Mouse (Mus musculus) heart, embryonic 14.5 days (tissue): ENCODE measurements around the gene Mob1b. TPM values are rescaled to one million over a fixed set of nuclear protein-coding genes. Genes with fewer than 3 reads are reported as not detected.

Source experiments
- ATAC-seq: fragments of 200-750 bp; cut with Nextera tagmentation; 2 replicates; pipeline ENCODE4 v1.8.0; 2017; ENCODE audit warnings: low read depth, moderate TSS enrichment; ENCODE audit not compliant: insufficient number of reproducible peaks, insufficient read depth, low FRiP score
- H3K27ac ChIP-seq, 2 experiments: fragments of 200-500 bp in 1 of 2; fragments of 300-500 bp in 1 of 2; sonication (generic) in 1 of 2; replicated peaks in 1 of 2; 2 replicates each; pipeline ENCODE4 v1.5.1; 2012 to 2014; ENCODE audit warnings: low read depth in 2 of 2, low read length in 2 of 2, control low read depth in 1 of 2, mild to moderate bottlenecking in 1 of 2, mixed read lengths in 1 of 2; ENCODE audit not compliant: control insufficient read depth in 1 of 2, insufficient read depth in 1 of 2
- H3K27me3 ChIP-seq: fragments of 300-500 bp; sonication (generic); 2 replicates; pipeline ENCODE4 v1.6.1; 2014; ENCODE audit warnings: mild to moderate bottlenecking, low read length, control low read depth; ENCODE audit not compliant: control insufficient read depth, insufficient read depth
- H3K36me3 ChIP-seq: fragments of 300-500 bp; sonication (generic); 2 replicates; pipeline ENCODE4 v1.6.1; 2014; ENCODE audit warnings: mild to moderate bottlenecking, control low read depth, low read length, mixed read lengths; ENCODE audit not compliant: control insufficient read depth, insufficient read depth
- H3K4me1 ChIP-seq, 2 experiments: fragments of 200-500 bp in 1 of 2; fragments of 300-500 bp in 1 of 2; sonication (generic) in 1 of 2; 2 replicates each; pipeline ENCODE4 v1.6.1; 2012 to 2014; ENCODE audit warnings: low read length in 2 of 2, control low read depth in 1 of 2, mixed read lengths in 1 of 2; ENCODE audit not compliant: control insufficient read depth in 2 of 2, insufficient read depth in 2 of 2
- H3K4me2 ChIP-seq: fragments of 300-500 bp; sonication (generic); 2 replicates; pipeline ENCODE4 v1.6.1; 2014; ENCODE audit warnings: mild to moderate bottlenecking, low read length
- H3K4me3 ChIP-seq, 2 experiments: fragments of 200-500 bp in 1 of 2; fragments of 300-500 bp in 1 of 2; sonication (generic) in 1 of 2; 2 replicates each; pipeline ENCODE4 v1.5.1; 2012 to 2014; ENCODE audit warnings: low read length in 2 of 2, mild to moderate bottlenecking in 2 of 2, control low read depth in 1 of 2, low read depth in 1 of 2, moderate library complexity in 1 of 2; ENCODE audit not compliant: control insufficient read depth in 1 of 2, insufficient read depth in 1 of 2
- H3K9ac ChIP-seq: fragments of 300-500 bp; sonication (generic); 2 replicates; pipeline ENCODE4 v1.6.1; 2014; ENCODE audit warnings: mild to moderate bottlenecking, low read length
- H3K9me3 ChIP-seq: fragments of 300-500 bp; sonication (generic); 2 replicates; pipeline ENCODE4 v1.6.1; 2016; ENCODE audit warnings: low read length, control low read depth; ENCODE audit not compliant: control insufficient read depth
- WGBS: fragments of 180-500 bp; shearing (Covaris S2); extraction: QIAGEN DNeasy Blood & Tissue Kit; methylation state at CpG from one replicate; pipeline ENCODE4 v1.1.7; 2014; 5-methylcytosine and 5-hydroxymethylcytosine counted together
- polyA plus RNA-seq: library from polyadenylated mRNA; unstranded; fragments of >200 nt; fragmentation: Nextera tagmentation; extraction: Ambion mirVana; gene quantifications from 2 replicates; pipeline ENCODE4 v1.2.1, GENCODE M21; 2014

Gene Mob1b
- polyA plus RNA-seq, 1 experiment from 2014 or later, result 31.0 TPM

DNA sequence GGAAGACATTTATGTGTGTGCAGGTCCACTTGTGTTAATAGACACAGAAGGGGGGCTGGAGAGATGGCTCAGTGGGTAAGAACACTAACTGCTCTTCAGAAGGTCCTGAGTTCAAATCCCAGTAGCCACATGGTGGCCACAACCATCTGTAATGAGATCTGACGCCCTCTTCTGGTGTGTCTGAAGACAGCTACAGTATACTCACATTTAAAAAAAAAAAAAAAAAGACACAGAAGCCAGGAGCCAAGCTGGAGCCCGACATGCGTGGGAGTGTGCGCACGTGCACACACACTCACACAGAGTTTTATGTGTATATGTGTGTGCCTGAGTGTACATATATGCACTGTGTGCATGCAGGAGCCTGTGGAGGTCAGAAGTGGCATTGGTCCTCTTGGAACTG lies 42.0 kb downstream of the Mob1b start:
- no peak overlapping the region for H3K27ac ChIP-seq
- H3K27me3 ChIP-seq, result no peaks in the 10 kb centered on the region
- H3K4me2 ChIP-seq, result no peak overlapping the region
- no peak for ATAC-seq
- H3K36me3 ChIP-seq, result peaks cover 17% of the 10 kb centered on the region
- H3K9ac ChIP-seq, result no peak overlapping the region
- no peaks in the 10 kb centered on the region for H3K9me3 ChIP-seq
- peaks cover 0 to 6% of the 10 kb centered on the region in 2 experiments; a peak in 2 of 4 replicates for H3K4me1 ChIP-seq
- WGBS, result 83% methylated on average over 5 of the region's 5 CpGs
- H3K4me3 ChIP-seq, result no peak overlapping the region

DNA sequence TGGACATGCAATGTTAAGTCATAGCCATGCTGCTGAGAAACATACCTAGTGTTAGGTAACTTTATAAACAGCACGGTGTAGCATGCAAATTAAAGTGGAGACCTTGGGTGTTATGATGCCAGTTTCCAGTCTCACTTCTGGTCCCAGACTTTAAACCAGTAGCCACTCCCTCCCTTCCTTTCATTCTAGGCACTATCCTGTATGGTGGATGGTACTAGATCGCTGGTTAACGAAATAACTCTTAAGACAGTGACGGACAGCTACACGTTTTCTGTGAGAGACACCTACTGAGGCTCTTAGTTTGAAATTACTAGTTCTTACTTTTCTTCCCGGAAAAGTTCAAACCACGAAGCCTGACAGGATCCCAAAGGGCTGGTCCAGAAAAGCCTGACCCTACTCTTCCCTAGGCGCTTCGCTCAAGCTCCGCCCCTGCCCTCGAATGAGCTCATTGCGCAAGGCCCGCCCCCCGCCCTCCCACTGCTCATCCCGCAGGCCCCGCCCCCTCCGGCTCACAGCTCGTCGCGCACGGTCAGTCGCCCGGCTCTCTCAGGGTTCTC lies 43.9 kb downstream of the Mob1b start:
- Histone ChIP-seq H3K4me3 (peak overlapping the region; percentile 81 to 86), H3K27me3 (no peaks in the 10 kb centered on the region), H3K4me1 (peaks cover 0 to 6% of the 10 kb centered on the region in 2 experiments; a peak in 2 of 4 replicates), H3K4me2 (peak overlapping the region; percentile 56), H3K27ac (peak overlapping the region in 1 of 2 experiments; percentile 54; a peak in 3 of 4 replicates), H3K9ac (peak overlapping the region; percentile 85), H3K9me3 (no peaks in the 10 kb centered on the region), H3K36me3 (peaks cover 15% of the 10 kb centered on the region)
- WGBS, result under 1% methylated on average over 23 of the region's 23 CpGs
- peak; percentile 38 for ATAC-seq

DNA sequence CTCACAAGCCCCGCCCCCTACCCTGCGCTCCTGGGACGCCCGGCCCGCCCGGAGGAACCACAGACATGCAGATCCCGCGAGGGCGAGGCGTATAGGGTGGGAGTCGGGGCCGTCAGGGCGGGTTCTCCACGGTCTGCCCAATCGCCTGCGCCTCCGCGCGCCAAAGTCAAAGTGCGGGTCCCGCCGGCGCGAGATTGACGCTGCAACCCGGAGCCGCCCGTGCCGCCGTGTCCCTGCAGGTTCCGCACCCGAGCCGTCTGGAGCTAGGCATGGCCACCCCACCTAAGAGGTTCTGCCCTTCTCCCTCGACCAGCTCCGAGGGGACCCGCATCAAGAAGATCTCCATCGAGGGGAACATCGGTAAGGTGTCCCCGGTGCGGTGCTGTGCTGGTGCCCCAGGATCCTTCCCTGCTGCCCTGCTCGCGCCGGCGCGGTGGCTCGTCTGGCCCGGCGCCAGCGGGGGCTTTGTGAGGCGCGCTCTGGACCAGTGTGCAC lies 44.4 kb downstream of the Mob1b start, which contains the start of gene Dck:
Gene Dck (plus strand): TSS at position 10 of the 495 bp plus-strand sequence.
- peak within 1 kb of the TSS; percentile 85 for H3K9ac ChIP-seq
- no peaks in the 10 kb centered on the region for H3K27me3 ChIP-seq
- peak; percentile 100 for ATAC-seq
- H3K9me3 ChIP-seq, result no peaks in the 10 kb centered on the region
- peaks cover 0 to 6% of the 10 kb centered on the region in 2 experiments; a peak in 2 of 4 replicates for H3K4me1 ChIP-seq
- H3K4me3 ChIP-seq, result peak within 1 kb of the TSS; percentile 81 to 86
- H3K36me3 ChIP-seq, result peaks cover 14% of the 10 kb centered on the region
- H3K27ac ChIP-seq, result peak within 1 kb of the TSS; percentile 87 to 90
- 0% methylated on average over 51 of the region's 51 CpGs for WGBS
- H3K4me2 ChIP-seq, result peak within 1 kb of the TSS; percentile 73

- peak overlapping the region; percentile 87 to 90 for H3K27ac ChIP-seq
- H3K27me3 ChIP-seq, result no peaks in the 10 kb centered on the region
- H3K9ac ChIP-seq, result peak overlapping the region; percentile 85
- H3K36me3 ChIP-seq, result peaks cover 20% of the 10 kb centered on the region
- ATAC-seq, result no peak
- peak overlapping the region; percentile 81 to 86 for H3K4me3 ChIP-seq
- H3K4me1 ChIP-seq, result peaks cover 0 to 6% of the 10 kb centered on the region in 2 experiments; a peak in 2 of 4 replicates
- no peaks in the 10 kb centered on the region for H3K9me3 ChIP-seq
- H3K4me2 ChIP-seq, result peak overlapping the region; percentile 73
- WGBS, result 18% methylated on average over 6 of the region's 6 CpGs
Measured at GRCm38 (mm10) chr5:88765587-88765986, 44.9 kb downstream of the Mob1b start.

- Histone ChIP-seq H3K27ac (no peak overlapping the region), H3K36me3 (peaks cover 23% of the 10 kb centered on the region), H3K4me1 (peaks cover 0 to 6% of the 10 kb centered on the region in 2 experiments; a peak in 2 of 4 replicates), H3K27me3 (no peaks in the 10 kb centered on the region), H3K4me3 (peak overlapping the region in 1 of 2 experiments; percentile 81; a peak in 2 of 4 replicates), H3K9me3 (no peaks in the 10 kb centered on the region), H3K4me2 (peak overlapping the region; percentile 73), H3K9ac (0 out of 2 replicates have a peak overlapping the region, but pooled peaks have one; percentile 85)
- WGBS, result 73% methylated on average over 6 of the region's 6 CpGs
- ATAC-seq, result no peak
Measured at GRCm38 (mm10) chr5:88766121-88766520, 45.5 kb downstream of the Mob1b start.

DNA sequence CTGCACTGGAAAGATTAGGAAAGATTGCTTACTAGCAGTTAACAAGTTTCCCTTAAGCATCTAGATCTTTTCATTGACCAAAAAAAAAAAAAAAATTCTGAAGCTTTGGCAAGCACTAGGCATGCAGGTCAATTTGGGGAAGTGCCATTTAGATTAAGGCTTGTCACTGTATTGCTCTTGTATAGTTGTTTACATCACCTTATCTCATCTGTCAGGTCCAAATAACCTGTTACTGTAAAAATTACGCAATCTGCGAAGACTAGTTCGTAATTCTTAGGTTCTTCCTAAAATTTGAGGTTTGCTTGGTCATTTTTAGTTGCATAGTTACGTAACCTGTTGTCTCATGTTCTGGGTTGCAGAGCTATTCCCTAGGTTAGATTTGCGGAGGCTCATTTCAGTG lies 46.2 kb downstream of the Mob1b start:
- peaks cover 30% of the 10 kb centered on the region for H3K36me3 ChIP-seq
- no peaks in the 10 kb centered on the region for H3K27me3 ChIP-seq
- 93% methylated on average over 5 of the region's 5 CpGs for WGBS
- no peak overlapping the region for H3K4me2 ChIP-seq
- H3K9me3 ChIP-seq, result no peaks in the 10 kb centered on the region
- no peak overlapping the region for H3K9ac ChIP-seq
- ATAC-seq, result no peak
- peaks cover 0 to 6% of the 10 kb centered on the region in 2 experiments; a peak in 2 of 4 replicates for H3K4me1 ChIP-seq
- no peak overlapping the region for H3K4me3 ChIP-seq
- no peak overlapping the region for H3K27ac ChIP-seq

DNA sequence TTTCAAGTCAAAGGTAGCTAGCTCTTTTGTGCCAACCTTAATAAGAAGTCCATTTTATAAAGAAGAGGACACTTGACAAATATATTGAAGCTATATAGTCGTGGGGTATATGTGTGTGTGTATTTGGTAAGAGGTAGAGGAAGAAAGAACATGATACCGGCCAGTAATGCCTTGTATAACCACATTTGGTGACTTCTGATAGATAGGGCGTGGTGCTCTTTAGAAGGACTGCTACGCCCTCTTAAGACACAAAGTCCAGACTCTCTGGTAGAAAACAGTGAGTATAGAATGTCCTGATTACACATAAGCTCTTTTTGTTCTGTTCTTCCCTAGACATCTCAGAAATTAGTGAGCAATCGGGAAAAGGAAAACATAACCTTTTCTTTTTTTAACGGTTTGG lies 47.5 kb downstream of the Mob1b start:
- no peak overlapping the region for H3K27ac ChIP-seq
- H3K4me3 ChIP-seq, result no peak overlapping the region
- no peak overlapping the region for H3K4me2 ChIP-seq
- peaks cover 0 to 6% of the 10 kb centered on the region in 2 experiments; a peak in 2 of 4 replicates for H3K4me1 ChIP-seq
- H3K9me3 ChIP-seq, result no peaks in the 10 kb centered on the region
- no peaks in the 10 kb centered on the region for H3K27me3 ChIP-seq
- H3K9ac ChIP-seq, result no peak overlapping the region
- peaks cover 38% of the 10 kb centered on the region for H3K36me3 ChIP-seq
- ATAC-seq, result no peak
- 90% methylated on average over 6 of the region's 6 CpGs for WGBS
